Comparison of ENCODE assay signal across 10 mouse cellular contexts in genomic region chr2:3348919-3349318, GRCm38 (mm10). TPM values are rescaled to one million over a fixed set of nuclear protein-coding genes. Genes with fewer than 3 reads are reported as not detected.
DNase-seq lines count a peak whose midpoint lies in the region; ATAC-seq and TF ChIP-seq lines count a peak whose summit lies in the region.
"Had no signal": no experiment of that assay in that cellular context is flagged by ENCODE, and none has a peak within 500 bp of the region (broad histone marks: within the 10 kb centered on the region; RNA-seq: fewer than 3 reads in every experiment).

No protein-coding gene starts in this region.

- H3K9ac ChIP-seq in midbrain, postnatal 0 days (replicated peaks; ENCODE audit: low read length, poor library complexity, severe bottlenecking), result no peak overlapping the region
- H3K9ac ChIP-seq in midbrain, embryonic 11.5 days (ENCODE audit: low read length), result no peak overlapping the region

- H3K36me3 ChIP-seq in midbrain, postnatal 0 days (ENCODE audit: insufficient read depth, low read length), result no peaks in the 10 kb centered on the region
- no peaks in the 10 kb centered on the region for H3K36me3 ChIP-seq in midbrain, embryonic 11.5 days (ENCODE audit: control insufficient read depth, insufficient read depth, low read length)

- no peaks in the 10 kb centered on the region for H3K4me1 ChIP-seq in midbrain, postnatal 0 days (ENCODE audit: insufficient read depth, low read length)
- H3K4me1 ChIP-seq in midbrain, embryonic 11.5 days (ENCODE audit: control insufficient read depth, insufficient read depth, low read length), result no peaks in the 10 kb centered on the region

- intact Hi-C loops in heart, postnatal 25 days (cut with DNase I), result loop anchor here (5.0 to 10.0 kb wide), 3 partner anchors 63 to 456 kb away; no protein-coding TSS in a partner anchor

- peak; percentile 88 for TF ChIP-seq CTCF in midbrain, postnatal 0 days (IDR thresholded peaks at IDR 0.05)

- no peak overlapping the region for H3K4me2 ChIP-seq in midbrain, postnatal 0 days (ENCODE audit: low read depth, low read length, poor library complexity, severe bottlenecking)
- H3K4me2 ChIP-seq in midbrain, embryonic 11.5 days, result no peak overlapping the region

- ATAC-seq in midbrain, postnatal 0 days (ENCODE audit: low FRiP score), result no peak
- ATAC-seq in midbrain, embryonic 11.5 days (ENCODE audit: low FRiP score), result no peak

- peak; percentile 17 to 35 for DNase-seq in heart, adult 18-20 months
- DNase-seq in heart, postnatal 25 days (ENCODE audit: low spot score), result no peak
- peak; percentile 79 for DNase-seq in midbrain, postnatal 0 days (ENCODE audit: low spot score)
- DNase-seq in midbrain, embryonic 11.5 days (ENCODE audit: low spot score, missing footprints), result no peak
- DNase-seq in brain, adult 2 months (ENCODE audit: low read depth, low spot score), result peak; percentile 77
- peak; percentile 40 for DNase-seq in lung, postnatal 36 days
- DNase-seq in layer of hippocampus, postnatal 36 days, result no peak
- no peak for DNase-seq in ovary, postnatal 36 days (ENCODE audit: low spot score)

- no peaks in the 10 kb centered on the region for H3K27me3 ChIP-seq in midbrain, postnatal 0 days (ENCODE audit: insufficient read depth, low read length)
- H3K27me3 ChIP-seq in midbrain, embryonic 11.5 days (ENCODE audit: control insufficient read depth, insufficient read depth, low read length), result no peaks in the 10 kb centered on the region

- no peaks in the 10 kb centered on the region for H3K9me3 ChIP-seq in midbrain, postnatal 0 days (ENCODE audit: low read length)
- no peaks in the 10 kb centered on the region for H3K9me3 ChIP-seq in midbrain, embryonic 11.5 days (ENCODE audit: control insufficient read depth, low read length)

- H3K4me3 ChIP-seq in midbrain, postnatal 0 days (ENCODE audit: low read depth, low read length), result no peak overlapping the region
- H3K4me3 ChIP-seq in midbrain, embryonic 11.5 days (ENCODE audit: low read depth, low read length), result no peak overlapping the region
- H3K4me3 ChIP-seq: myocyte had no signal

- 18% methylated on average over 3 of the region's 3 CpGs for WGBS in midbrain, postnatal 0 days
- 22% methylated on average over 3 of the region's 3 CpGs for WGBS in midbrain, embryonic 11.5 days

- H3K27ac ChIP-seq in midbrain, postnatal 0 days (ENCODE audit: low read depth, low read length), result no peak overlapping the region
- no peak overlapping the region for H3K27ac ChIP-seq in midbrain, embryonic 11.5 days (ENCODE audit: low read depth, low read length)

RNA-seq across cellular contexts. Expression of gene Acbd7, which starts 13.0 kb away (rescaled TPM):
- total RNA-seq in heart, adult 18-20 months (2021), result 1 to 10 TPM; 1.4 to 1.8 TPM
- under 1 TPM in 1 of 2 experiments, not detected in 1; 0.56 TPM for total RNA-seq in heart, postnatal 25 days (2021)
- total RNA-seq in midbrain, postnatal 0 days (2014; rRNA removed), result 1.5 TPM in 1 of 2 replicates, not detected in the other
- 10.5 and 12.3 TPM in 2 replicates for polyA plus RNA-seq in midbrain, postnatal 0 days (2015; fragmentation: Nextera tagmentation; extraction: Ambion mirVana)
- polyA plus RNA-seq in midbrain, embryonic 11.5 days (2014; fragmentation: Nextera tagmentation; extraction: Ambion mirVana), result 0.66 and 0.68 TPM in 2 replicates
- 1 to 10 TPM; 1.6 to 2.4 TPM for total RNA-seq in layer of hippocampus, postnatal 36 days (2021)
- total RNA-seq: adrenal gland, postnatal 36 days had no signal

RNA-seq across cellular contexts. Expression of gene Rpp38, which starts 16.5 kb away (rescaled TPM):
- 1 to 10 TPM; 5.0 to 5.5 TPM for total RNA-seq in heart, adult 18-20 months (2021)
- total RNA-seq in heart, postnatal 25 days (2021), result 1 to 10 TPM; 3.8 to 4.1 TPM
- total RNA-seq in midbrain, postnatal 0 days (2014; rRNA removed), result 6.0 and 8.5 TPM in 2 replicates
- polyA plus RNA-seq in midbrain, postnatal 0 days (2015; fragmentation: Nextera tagmentation; extraction: Ambion mirVana), result 7.3 TPM in 2 replicates
- 24.9 and 25.6 TPM in 2 replicates for polyA plus RNA-seq in midbrain, embryonic 11.5 days (2014; fragmentation: Nextera tagmentation; extraction: Ambion mirVana)
- total RNA-seq in layer of hippocampus, postnatal 36 days (2021), result 10 to 100 TPM in 1 of 2 experiments, 1 to 10 TPM in 1; 8.4 to 11.9 TPM

RNA-seq across cellular contexts. Expression of gene Olah, which starts 48.1 kb away (rescaled TPM):
- not detected for total RNA-seq in heart, adult 18-20 months (2021)
- total RNA-seq in heart, postnatal 25 days (2021), result not detected
- not detected in 2 replicates for total RNA-seq in midbrain, postnatal 0 days (2014; rRNA removed)
- polyA plus RNA-seq in midbrain, postnatal 0 days (2015; fragmentation: Nextera tagmentation; extraction: Ambion mirVana), result 0.11 and 0.20 TPM in 2 replicates
- polyA plus RNA-seq in midbrain, embryonic 11.5 days (2014; fragmentation: Nextera tagmentation; extraction: Ambion mirVana), result not detected in 2 replicates
- total RNA-seq in layer of hippocampus, postnatal 36 days (2021), result not detected
- polyA plus RNA-seq: myocyte had no signal

Comparison
In these comparisons a context has a peak if more than half of its experiments do, and no peak if none do; other contexts are left out.
1. DNase-seq: peak in heart, adult 18-20 months (2 of 2), midbrain, postnatal 0 days (single experiment), brain, adult 2 months (single experiment) and lung, postnatal 36 days (single experiment); none in heart, postnatal 25 days (single experiment), midbrain, embryonic 11.5 days (single experiment), layer of hippocampus, postnatal 36 days (0 of 2) and ovary, postnatal 36 days (single experiment).